Mouse (Mus musculus) megakaryocyte, adult 5-6 weeks (primary cell): ENCODE results near the gene Mettl11b. TPM values are rescaled to one million over a fixed set of nuclear protein-coding genes. Genes with fewer than 3 reads are reported as not detected.

ENCODE experiments used
- ATAC-seq: 2 replicates; pipeline ENCODE4 v1.8.0; 2016; ENCODE audit warnings: mild to moderate bottlenecking, inconsistent platforms; ENCODE audit not compliant: poor library complexity, severe bottlenecking
- total RNA-seq, 2 experiments: library from RNA; stranded (forward) in 1 of 2; stranded (reverse) in 1 of 2; fragments of 153-499, 151-499 nt in 1 of 2; fragments of 221-1000, 200-1000 nt in 1 of 2; gene quantifications; 2 replicates each; pipeline versions ENCODE4 v1.2.3 to v1.2.4; 2015 to 2017

The Mettl11b gene
- total RNA-seq, 2 experiments from 2014 or later, result not detected

GRCm38 (mm10) chr1:163657056-163657455, 68.0 kb downstream of the Mettl11b start:
- ATAC-seq, result no peak

- ATAC-seq, result no peak
Observed at GRCm38 (mm10) chr1:163656432-163656831, 68.6 kb downstream of the Mettl11b start.

Other genes starting within 250 kb of the Mettl11b start
- 5.3 and 7.0 TPM in 2 replicates for gene Kifap3, start 54.4 kb upstream of the Mettl11b start, total RNA-seq (2015)
- 5.8 and 6.1 TPM in 2 replicates for gene Kifap3, start 54.4 kb upstream of the Mettl11b start, total RNA-seq (2017)
- 29.5 and 40.9 TPM in 2 replicates for gene Scyl3, start 203.9 kb upstream of the Mettl11b start, total RNA-seq (2015)
- 18.9 and 19.2 TPM in 2 replicates for gene Scyl3, start 203.9 kb upstream of the Mettl11b start, total RNA-seq (2017)